Mouse (Mus musculus) layer of hippocampus, adult 6 months (tissue): ENCODE data around the gene Tmem59l. TPM values are rescaled to one million over a fixed set of nuclear protein-coding genes. Genes with fewer than 3 reads are reported as not detected.

Source experiments
- long read RNA-seq, 2 experiments: library from polyadenylated mRNA; unstranded; transcript quantifications; one replicate each; pipeline ENCODE4 v2.0.0; 2019 to 2020
- polyA plus RNA-seq: library from polyadenylated mRNA; unstranded; fragments of <200 nt; fragmentation: Nextera tagmentation; gene quantifications from 2 replicates; pipeline ENCODE4 v1.2.3, GENCODE M21; 2021

Gene Tmem59l
- polyA plus RNA-seq = 591 and 736 TPM in 2 replicates
- long read RNA-seq, experiment 1, transcript Tmem59l-201 (8 exons, 1,491 nt) = major isoform, 979 of 1,089 reads
- long read RNA-seq, experiment 1, partial matches to known transcripts = 49 of 1,089 reads
- long read RNA-seq, experiment 1, other reads (novel, unspliced or antisense) = 61 of 1,089 reads
- long read RNA-seq, experiment 2, transcript Tmem59l-201 (8 exons, 1,491 nt) = major isoform, 1,756 of 1,941 reads
- long read RNA-seq, experiment 2, partial matches to known transcripts = 11 of 1,941 reads
- long read RNA-seq, experiment 2, other reads (novel, unspliced or antisense) = 174 of 1,941 reads

DNA sequence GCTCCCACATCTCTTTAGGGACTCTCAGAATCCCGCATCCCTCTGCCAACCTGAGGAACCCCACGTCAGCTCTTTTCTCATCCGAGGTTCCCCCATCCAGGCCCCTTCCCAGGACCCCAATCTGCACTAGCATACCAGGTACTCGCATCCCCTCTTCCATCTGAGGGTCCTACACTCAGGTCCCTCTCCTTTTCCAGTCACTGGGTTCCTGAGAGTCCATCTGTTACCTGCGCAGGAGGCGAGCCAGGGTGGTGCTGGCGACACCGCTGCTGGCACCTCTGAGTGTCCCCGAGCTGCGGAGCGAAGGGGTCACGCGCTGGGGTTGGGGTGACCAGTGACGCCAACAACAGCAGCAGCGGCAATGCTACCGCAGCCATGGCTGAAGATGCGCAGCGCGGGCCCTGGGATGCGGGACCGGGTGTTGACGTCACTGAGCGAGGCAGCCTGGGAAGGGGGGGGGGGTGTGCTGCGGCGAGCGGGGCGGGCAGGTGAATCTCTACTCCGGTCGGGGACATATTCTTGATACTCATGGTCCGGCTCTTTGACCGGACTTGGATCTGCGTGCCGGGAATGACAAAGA, at the start of gene Tmem59l:
TSS of gene Tmem59l (minus strand) at position 418 of the 580 bp plus-strand sequence.

DNA sequence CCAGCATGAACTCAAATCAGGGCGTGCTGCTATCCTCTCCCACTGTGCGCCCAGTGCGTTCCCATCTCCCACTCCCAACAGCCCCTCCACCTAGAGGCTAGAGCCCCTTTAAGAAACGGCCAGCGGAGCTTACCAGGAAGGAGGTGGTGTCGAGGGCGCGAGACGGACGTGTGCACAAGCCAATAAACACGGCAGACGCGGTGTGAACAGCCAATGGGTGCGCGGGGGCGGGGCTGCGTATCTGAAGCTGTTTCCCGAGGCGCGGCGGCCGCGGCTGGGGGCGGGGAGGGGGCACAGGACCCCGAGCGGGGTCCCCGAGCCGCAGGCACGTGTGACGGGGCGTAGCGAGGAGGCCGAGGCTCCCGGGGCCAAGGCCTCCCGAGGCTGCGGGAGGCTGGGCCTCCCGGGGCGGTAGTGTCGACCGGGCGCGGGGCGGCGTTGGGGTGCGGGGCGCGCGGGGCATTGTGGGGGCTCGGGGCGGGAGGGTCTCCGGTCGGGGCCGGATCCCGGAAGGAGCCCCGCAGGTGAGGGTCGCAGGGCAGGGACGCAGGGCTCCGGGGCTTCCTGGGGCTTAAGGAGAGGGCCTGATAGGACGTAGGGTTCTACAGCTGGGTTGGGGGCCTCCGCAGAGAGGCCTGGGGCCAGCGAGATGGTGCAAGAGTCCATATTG, 40.5 kb upstream of the Tmem59l start, which contains the start of the genes Fkbp8 and Kxd1:
TSS of gene Fkbp8 (plus strand) at position 213 of the 670 bp plus-strand sequence.
TSS of gene Kxd1 (minus strand) at position 445 of the 670 bp plus-strand sequence.

DNA sequence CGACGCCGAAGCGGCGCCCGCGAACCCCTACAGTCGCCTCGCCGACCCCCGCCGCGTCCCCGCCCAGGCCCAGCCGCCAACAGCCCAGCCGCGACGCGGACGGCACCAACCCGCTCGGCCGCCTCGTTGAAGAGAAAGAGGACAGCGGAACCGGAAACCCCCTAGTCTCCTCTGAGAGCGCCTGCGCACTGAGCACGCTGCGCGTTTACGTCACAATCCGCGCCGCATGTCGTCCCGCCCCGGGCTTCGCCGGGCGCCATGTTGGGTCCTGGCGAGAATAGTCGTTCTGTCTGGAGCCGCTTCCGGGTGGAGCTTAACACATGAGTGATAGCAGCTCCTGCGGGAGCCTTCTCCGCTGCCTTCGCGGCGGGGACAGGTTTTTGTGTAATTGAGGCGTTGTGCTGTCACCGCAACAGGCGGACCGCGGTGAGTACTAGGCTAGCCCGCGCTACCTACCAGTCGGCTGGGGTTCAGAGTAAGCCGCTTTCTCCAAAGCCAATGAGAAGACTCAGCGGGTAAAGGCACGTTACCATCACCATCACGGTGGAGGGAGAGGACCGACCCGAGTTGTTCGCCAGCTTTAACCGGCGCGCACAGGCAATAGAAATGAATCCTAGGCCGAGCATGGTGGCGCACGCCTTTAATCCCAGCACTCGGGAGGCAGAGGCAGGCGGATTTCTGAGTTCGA, 23.2 kb upstream of the Tmem59l start, which contains the start of gene Uba52:
TSS of gene Uba52 (minus strand) at position 574 of the 688 bp plus-strand sequence.

DNA sequence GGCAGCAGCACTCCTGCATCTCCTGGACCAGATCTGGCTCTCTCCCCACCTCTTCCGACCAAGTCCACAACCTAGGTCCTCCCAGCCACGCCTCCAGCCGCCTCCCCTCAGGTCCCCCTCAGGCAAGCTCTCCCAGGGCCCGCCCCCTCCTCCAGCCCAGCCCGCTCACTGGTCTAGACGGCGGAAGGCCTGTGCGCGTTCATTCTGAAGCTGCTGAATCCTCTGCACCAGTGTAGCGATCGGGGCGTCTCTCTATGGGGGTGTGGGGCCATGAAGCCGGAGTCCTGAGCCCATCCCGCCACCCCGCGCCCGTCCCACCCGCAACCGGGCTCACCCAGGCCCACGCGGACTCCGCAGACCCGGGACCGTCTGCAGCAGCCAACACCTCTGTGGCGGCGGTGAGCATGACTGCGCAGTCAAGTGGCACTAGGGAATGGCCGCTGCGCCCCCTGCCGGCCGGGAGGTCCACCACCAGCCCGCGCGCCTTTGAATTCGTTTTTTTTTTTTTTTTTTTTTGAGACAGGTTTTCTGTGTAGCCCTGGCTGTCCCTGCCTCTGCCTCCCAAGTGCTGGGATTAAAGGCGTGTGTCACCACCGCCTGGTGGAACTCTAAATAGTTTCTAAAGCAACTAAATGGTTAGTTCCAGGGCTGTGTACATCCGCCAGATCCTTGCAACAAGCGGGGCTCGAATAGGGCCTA, 19.3 kb upstream of the Tmem59l start, which contains the start of gene Rex1bd:
TSS of gene Rex1bd (minus strand) at position 425 of the 699 bp plus-strand sequence.

DNA sequence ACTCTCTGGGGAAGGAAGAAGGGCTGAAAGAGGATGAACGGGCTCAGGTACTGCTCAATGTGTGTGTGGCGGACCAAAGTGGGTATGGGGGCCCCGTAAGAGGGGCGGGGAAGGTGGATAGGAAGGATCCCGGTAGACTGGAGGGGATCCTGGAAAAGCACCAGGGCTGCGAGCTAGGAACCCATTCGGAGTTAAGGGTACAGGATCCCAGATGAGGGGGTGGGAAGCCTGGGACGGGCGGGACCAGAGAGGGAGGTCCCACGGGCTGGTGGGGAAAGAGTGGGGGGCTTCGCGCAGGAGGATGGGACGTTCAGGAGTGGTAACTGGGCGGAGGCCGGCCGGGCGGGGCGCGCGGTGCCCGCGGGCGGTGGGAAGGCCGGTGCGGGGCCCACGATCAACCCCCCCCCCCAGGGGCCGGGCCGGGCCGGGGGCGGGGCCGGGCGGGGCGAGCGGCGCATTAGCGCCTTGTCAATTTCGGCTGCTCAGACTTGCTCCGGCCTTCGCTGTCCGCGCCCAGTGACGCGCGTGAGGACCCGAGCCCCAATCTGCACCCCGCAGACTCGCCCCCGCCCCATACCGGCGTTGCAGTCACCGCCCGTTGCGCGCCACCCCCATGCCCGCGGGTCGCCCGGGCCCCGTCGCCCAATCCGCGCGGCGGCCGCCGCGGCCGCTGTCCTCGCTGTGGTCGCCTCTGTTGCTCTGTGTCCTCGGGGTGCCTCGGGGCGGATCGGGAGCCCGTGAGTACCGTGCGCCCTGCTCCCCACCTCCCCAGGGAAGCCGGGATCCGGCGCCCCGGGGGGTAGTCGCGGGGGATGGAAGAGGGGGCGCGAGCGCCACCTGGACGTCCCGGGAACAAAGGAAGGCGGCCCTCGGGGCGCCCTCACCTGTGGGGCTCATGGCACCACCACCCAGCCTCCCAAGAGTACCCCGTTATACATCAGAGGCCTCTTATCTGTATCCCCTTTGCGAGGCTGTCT, 5.8 kb upstream of the Tmem59l start, which contains the start of gene Crlf1:
TSS of gene Crlf1 (plus strand) at position 495 of the 977 bp plus-strand sequence.

DNA sequence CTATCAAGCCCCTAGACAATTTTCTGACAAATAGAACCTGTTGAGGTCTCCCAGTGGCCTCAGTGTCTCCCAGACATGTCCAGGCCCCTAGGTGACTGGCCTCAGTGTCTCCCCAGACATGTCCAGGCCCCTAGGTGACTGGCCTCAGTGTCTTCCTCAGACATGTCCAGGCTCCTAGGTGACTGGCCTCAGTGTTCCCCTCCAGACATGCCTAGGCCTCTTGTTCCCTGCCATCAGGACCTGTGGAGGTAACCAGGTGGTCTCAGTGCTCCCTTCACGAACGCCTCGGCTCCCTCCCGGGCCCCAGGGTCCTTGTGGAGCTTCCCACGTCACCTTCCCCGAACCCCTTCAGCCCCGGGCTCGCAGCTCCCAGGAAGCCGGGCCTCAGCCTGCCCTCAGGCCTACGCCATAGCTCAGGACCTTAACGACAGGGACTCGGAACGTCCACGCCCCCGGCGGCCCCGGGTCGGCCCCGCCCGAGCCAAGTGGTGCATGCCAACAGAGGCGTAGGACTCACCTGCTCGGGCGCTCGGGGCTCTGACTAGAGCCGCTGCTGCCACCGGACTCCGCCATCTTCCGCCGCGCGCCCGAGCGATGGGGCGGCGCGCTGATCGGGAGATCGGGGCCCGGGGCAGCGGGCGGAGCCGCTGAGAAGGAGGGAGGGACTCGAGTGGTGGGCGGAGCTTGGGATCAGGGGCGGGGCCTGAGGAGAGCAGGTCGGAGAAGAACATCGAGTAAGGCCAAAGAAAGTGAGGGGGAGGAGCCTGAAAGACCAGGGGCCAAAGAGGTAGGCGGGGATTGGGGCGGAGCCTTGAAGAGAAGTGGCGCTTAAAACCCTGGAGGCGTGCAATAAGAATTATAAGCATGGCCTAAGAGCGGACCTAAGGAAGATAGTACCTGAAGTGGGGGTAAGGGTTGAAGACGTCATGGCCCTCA, 10.6 kb downstream of the Tmem59l start, which contains the start of gene Klhl26:
TSS of gene Klhl26 (minus strand) at position 636 of the 936 bp plus-strand sequence.

DNA sequence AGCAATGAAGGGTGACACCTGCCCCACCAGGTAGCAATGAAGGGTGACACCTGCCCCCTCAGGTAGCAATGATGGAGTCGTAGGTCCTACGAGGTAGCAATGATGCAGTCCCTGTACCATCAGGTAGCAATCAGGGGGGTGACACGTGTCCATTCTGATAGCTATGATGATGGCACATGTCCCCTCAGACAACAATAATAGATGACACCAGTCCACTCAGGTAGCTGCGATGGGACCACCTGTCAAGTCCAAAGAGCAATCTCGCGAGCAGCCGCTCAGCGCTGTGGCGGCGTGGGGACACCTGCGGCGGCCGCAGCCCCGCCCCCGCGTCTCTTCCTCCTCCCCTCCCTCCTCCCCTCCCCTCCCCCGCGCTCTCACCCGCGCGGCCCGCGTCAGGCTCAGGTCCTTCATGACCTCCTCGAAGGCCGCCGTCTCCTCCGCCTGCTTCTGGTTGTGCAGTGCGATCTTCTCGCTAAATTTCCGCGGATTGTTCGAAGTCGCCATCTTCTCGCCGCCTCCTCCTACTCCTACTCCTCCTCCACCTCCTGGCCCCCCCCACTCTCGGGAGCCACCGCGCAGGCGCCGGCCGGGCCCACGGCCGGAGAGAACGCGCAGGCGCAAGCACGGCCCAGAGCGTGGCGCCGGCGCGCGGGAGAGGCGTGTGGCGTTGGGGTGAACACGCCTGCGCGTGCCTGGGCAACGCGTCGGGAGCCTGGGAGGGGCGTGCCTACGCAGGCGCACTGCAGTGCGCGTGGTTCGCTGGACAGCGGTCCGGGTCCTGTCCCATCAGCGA, 47.9 kb downstream of the Tmem59l start, which contains the start of gene Crtc1:
TSS of gene Crtc1 (minus strand) at position 525 of the 793 bp plus-strand sequence.

Other genes starting within 250 kb of the Tmem59l start
- 20.5 and 21.9 TPM in 2 replicates for gene Homer3, start 204.5 kb downstream of the Tmem59l start, polyA plus RNA-seq
- 20.1 and 21.0 TPM in 2 replicates for gene Ddx49, start 184.9 kb downstream of the Tmem59l start, polyA plus RNA-seq
- 343 and 361 TPM in 2 replicates for gene Cope, start 184.8 kb downstream of the Tmem59l start, polyA plus RNA-seq
- 110 and 121 TPM in 2 replicates for gene Cers1, start 171.6 kb downstream of the Tmem59l start, polyA plus RNA-seq
- gene Gdf1, start 157.5 kb downstream of the Tmem59l start, polyA plus RNA-seq = 10.7 and 14.1 TPM in 2 replicates
- 3.2 and 4.4 TPM in 2 replicates for gene Upf1, start 134.1 kb downstream of the Tmem59l start, polyA plus RNA-seq
- gene Comp, start 113.8 kb downstream of the Tmem59l start, polyA plus RNA-seq = 0.44 TPM in 1 of 2 replicates, not detected in the other
- 113 and 155 TPM in 2 replicates for gene Crtc1, start 47.8 kb downstream of the Tmem59l start, polyA plus RNA-seq
- gene Klhl26, start 10.4 kb downstream of the Tmem59l start, polyA plus RNA-seq = 38.9 and 40.2 TPM in 2 replicates
- gene Crlf1, start 5.8 kb upstream of the Tmem59l start, polyA plus RNA-seq = 9.9 and 12.1 TPM in 2 replicates
- gene Rex1bd, start 19.4 kb upstream of the Tmem59l start, polyA plus RNA-seq = 265 and 282 TPM in 2 replicates
- gene Uba52, start 23.4 kb upstream of the Tmem59l start, polyA plus RNA-seq = 5,013 and 5,525 TPM in 2 replicates
- 325 and 337 TPM in 2 replicates for gene Fkbp8, start 40.4 kb upstream of the Tmem59l start, polyA plus RNA-seq
- 62.6 and 69.8 TPM in 2 replicates for gene Kxd1, start 40.6 kb upstream of the Tmem59l start, polyA plus RNA-seq
- 5.2 and 5.7 TPM in 2 replicates for gene Ell, start 52.1 kb upstream of the Tmem59l start, polyA plus RNA-seq
- 35.8 and 42.8 TPM in 2 replicates for gene Isyna1, start 107.0 kb upstream of the Tmem59l start, polyA plus RNA-seq
- gene Ssbp4, start 121.5 kb upstream of the Tmem59l start, polyA plus RNA-seq = 134 and 161 TPM in 2 replicates
- gene Lrrc25, start 128.8 kb upstream of the Tmem59l start, polyA plus RNA-seq = 0.85 and 1.1 TPM in 2 replicates
- gene Gdf15, start 145.1 kb upstream of the Tmem59l start, polyA plus RNA-seq = 0.84 TPM in 1 of 2 replicates, not detected in the other
- gene Pgpep1, start 173.0 kb upstream of the Tmem59l start, polyA plus RNA-seq = 16.0 and 19.4 TPM in 2 replicates
- 247 and 266 TPM in 2 replicates for gene Lsm4, start 185.9 kb upstream of the Tmem59l start, polyA plus RNA-seq
- gene Jund, start 211.6 kb upstream of the Tmem59l start, polyA plus RNA-seq = 6.2 and 8.7 TPM in 2 replicates
- gene Iqcn, start 216.1 kb upstream of the Tmem59l start, polyA plus RNA-seq = 0.05 TPM in 1 of 2 replicates, not detected in the other
- gene Gm3336, start 231.2 kb upstream of the Tmem59l start, polyA plus RNA-seq = not detected in 2 replicates
- 0.05 and 0.30 TPM in 2 replicates for gene Pde4c, start 236.4 kb upstream of the Tmem59l start, polyA plus RNA-seq